Mouse (Mus musculus): Measurements from ENCODE around the gene Eral1. TPM values are rescaled to one million over a fixed set of nuclear protein-coding genes. Genes with fewer than 3 reads are reported as not detected.

The Eral1 gene
- polyA plus RNA-seq, 1 experiment from 2014 or later = 40.7 TPM

GRCm38 (mm10) chr11:78113616-78114015 lies 33.4 kb upstream of the Eral1 start:
- 0 out of 2 replicates have a peak, but pooled peaks cover 3% of the 10 kb centered on the region for H3K36me3 ChIP-seq (replicated peaks)
- 84% methylated on average over 2 of the region's 2 CpGs for WGBS
- peaks cover 41% of the 10 kb centered on the region for H3K4me1 ChIP-seq
- no peaks in the 10 kb centered on the region for H3K27me3 ChIP-seq (ENCODE audit: poor library complexity, severe bottlenecking)
- H3K4me3 ChIP-seq = no peak overlapping the region
- no peaks in the 10 kb centered on the region for H3K9me3 ChIP-seq
- DNase-seq (ENCODE audit: extremely low spot score, low spot score) = no peak
- no peak overlapping the region for H3K27ac ChIP-seq

DNA sequence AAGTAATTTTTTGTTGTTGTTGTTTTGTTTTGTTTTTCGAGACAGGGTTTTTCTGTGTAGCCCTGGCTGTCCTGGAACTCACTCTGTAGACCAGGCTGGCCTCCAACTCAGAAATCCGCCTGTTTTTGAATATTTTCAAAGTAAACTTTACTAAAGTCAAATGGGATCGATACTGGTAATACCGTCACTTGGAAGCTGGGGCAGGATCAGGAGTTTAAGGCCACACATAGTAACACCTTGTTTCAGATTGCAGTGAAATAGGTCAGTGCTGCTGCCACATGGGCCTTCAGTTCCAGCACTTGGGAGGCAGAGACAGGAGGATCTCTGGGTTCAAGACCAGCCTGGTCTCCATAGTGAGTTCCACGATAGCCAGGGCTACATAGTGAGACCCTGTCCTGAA lies 24.3 kb upstream of the Eral1 start:
- 92% methylated on average over 5 of the region's 5 CpGs for WGBS
- Histone ChIP-seq H3K27me3 (ENCODE audit: poor library complexity, severe bottlenecking) (no peaks in the 10 kb centered on the region), H3K27ac (no peak overlapping the region), H3K4me3 (no peak overlapping the region), H3K36me3 (replicated peaks) (peaks cover 61% of the 10 kb centered on the region), H3K4me1 (no peaks in the 10 kb centered on the region), H3K9me3 (peaks cover 3% of the 10 kb centered on the region; the same call in 1 of the 2 replicates)
- no peak for DNase-seq (ENCODE audit: extremely low spot score, low spot score)

GRCm38 (mm10) chr11:78102958-78103747 lies 23.0 kb upstream of the Eral1 start:
- H3K36me3 ChIP-seq (replicated peaks) = peaks cover 67% of the 10 kb centered on the region
- no peak overlapping the region for H3K4me3 ChIP-seq
- H3K9me3 ChIP-seq = peaks cover 3% of the 10 kb centered on the region; the same call in 1 of the 2 replicates
- 0 out of 2 replicates have a peak, but pooled peaks cover under 1% of the 10 kb centered on the region for H3K4me1 ChIP-seq
- H3K27me3 ChIP-seq (ENCODE audit: poor library complexity, severe bottlenecking) = no peaks in the 10 kb centered on the region
- 64% methylated on average over 5 of the region's 5 CpGs for WGBS
- H3K27ac ChIP-seq = no peak overlapping the region
- DNase-seq (ENCODE audit: extremely low spot score, low spot score) = no peak

GRCm38 (mm10) chr11:78102142-78102541 lies 22.0 kb upstream of the Eral1 start:
- Histone ChIP-seq H3K36me3 (replicated peaks) (peaks cover 60% of the 10 kb centered on the region), H3K27me3 (ENCODE audit: poor library complexity, severe bottlenecking) (no peaks in the 10 kb centered on the region), H3K4me3 (no peak overlapping the region), H3K4me1 (peaks cover 7% of the 10 kb centered on the region), H3K27ac (no peak overlapping the region), H3K9me3 (no peaks in the 10 kb centered on the region)
- 90% methylated on average over 5 of the region's 5 CpGs for WGBS
- no peak for DNase-seq (ENCODE audit: extremely low spot score, low spot score)

DNA sequence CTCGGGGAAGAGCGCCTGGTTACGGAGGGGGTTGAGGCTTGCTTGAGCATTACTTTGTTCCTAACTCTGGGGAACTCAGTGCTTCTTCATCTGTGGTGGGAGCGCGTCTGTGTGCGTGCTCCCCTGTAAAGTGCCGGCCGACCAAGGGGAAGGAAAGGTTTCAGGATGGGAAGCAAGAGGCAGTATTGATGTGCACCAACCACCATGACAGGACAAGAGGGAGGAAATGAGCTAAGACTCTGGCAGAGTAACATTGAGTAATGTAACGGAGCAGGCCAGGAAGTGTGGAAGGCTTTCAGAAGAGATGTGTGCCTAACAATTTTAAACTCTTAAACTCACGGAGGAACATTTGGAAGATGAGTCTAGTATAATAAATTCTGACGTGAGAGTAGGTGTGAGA lies 20.6 kb upstream of the Eral1 start:
- Histone ChIP-seq H3K36me3 (replicated peaks) (peaks cover 46% of the 10 kb centered on the region), H3K4me1 (peaks cover 21% of the 10 kb centered on the region), H3K27ac (no peak overlapping the region), H3K9me3 (no peaks in the 10 kb centered on the region), H3K4me3 (no peak overlapping the region), H3K27me3 (ENCODE audit: poor library complexity, severe bottlenecking) (no peaks in the 10 kb centered on the region)
- 92% methylated on average over 11 of the region's 11 CpGs for WGBS
- DNase-seq (ENCODE audit: extremely low spot score, low spot score) = no peak

DNA sequence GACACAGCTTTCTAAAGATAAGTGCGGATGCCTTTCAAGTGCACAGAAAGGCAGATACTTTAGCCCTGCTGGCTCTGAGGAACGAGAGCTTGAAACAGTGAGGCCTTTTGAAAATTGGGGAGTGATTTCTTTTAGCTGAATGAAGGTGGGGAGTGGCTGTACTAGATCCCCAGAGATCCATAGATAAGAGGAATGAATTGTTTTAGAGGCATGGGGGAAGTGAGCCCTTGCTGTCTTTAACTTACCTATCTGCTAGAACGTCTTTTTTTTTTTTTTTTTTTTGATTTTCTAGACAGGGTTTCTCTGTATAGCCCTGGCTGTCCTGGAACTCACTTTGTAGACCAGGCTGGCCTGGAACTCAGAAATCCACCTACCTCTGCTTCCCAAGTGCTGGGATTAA lies 16.9 kb upstream of the Eral1 start:
- peak overlapping the region; percentile 40 for H3K27ac ChIP-seq
- H3K27me3 ChIP-seq (ENCODE audit: poor library complexity, severe bottlenecking) = no peaks in the 10 kb centered on the region
- no peak for DNase-seq (ENCODE audit: extremely low spot score, low spot score)
- peaks cover 35% of the 10 kb centered on the region for H3K4me1 ChIP-seq
- no peaks in the 10 kb centered on the region for H3K9me3 ChIP-seq
- 57% methylated on average over 3 of the region's 3 CpGs for WGBS
- H3K36me3 ChIP-seq (replicated peaks) = peaks cover 32% of the 10 kb centered on the region
- H3K4me3 ChIP-seq = peak overlapping the region; percentile 73

DNA sequence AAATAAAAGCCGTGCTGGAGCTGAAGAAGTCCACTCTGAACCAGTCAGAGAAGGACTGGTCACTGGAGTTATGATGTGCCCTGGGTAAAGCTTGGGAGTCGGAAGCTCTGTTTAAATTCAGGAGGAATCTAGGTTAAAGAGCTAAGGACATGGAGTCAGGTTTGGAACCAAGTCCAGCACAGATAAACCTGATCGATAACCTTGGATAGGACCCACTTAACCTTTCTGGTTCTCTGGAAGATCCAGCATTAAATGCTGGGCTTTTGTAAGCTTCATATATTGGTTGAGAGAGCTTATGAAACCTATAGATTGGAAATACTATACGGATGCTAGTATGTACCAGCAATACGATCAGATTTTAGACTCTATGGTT lies 14.9 kb upstream of the Eral1 start:
- no peaks in the 10 kb centered on the region for H3K9me3 ChIP-seq
- H3K27ac ChIP-seq = peak overlapping the region; percentile 89
- H3K27me3 ChIP-seq (ENCODE audit: poor library complexity, severe bottlenecking) = no peaks in the 10 kb centered on the region
- H3K4me3 ChIP-seq = peak overlapping the region; percentile 73
- H3K4me1 ChIP-seq = peaks cover 35% of the 10 kb centered on the region
- H3K36me3 ChIP-seq (replicated peaks) = peaks cover 15% of the 10 kb centered on the region
- WGBS = 36% methylated on average over 5 of the region's 5 CpGs
- no peak for DNase-seq (ENCODE audit: extremely low spot score, low spot score)

- WGBS = under 1% methylated on average over 38 of the region's 38 CpGs
- peak; percentile 93 for DNase-seq (ENCODE audit: extremely low spot score, low spot score)
- Histone ChIP-seq H3K36me3 (replicated peaks) (peaks cover 12% of the 10 kb centered on the region), H3K27me3 (ENCODE audit: poor library complexity, severe bottlenecking) (no peaks in the 10 kb centered on the region), H3K4me1 (peaks cover 35% of the 10 kb centered on the region), H3K27ac (peak within 1 kb of the TSS; percentile 89), H3K4me3 (peak within 1 kb of the TSS; percentile 73), H3K9me3 (no peaks in the 10 kb centered on the region)
Observed at GRCm38 (mm10) chr11:78094504-78095143, 14.4 kb upstream of the Eral1 start, which contains the start of gene Fam222b. Gene Fam222b, plus strand, starts transcription at chr11:78094660.

GRCm38 (mm10) chr11:78094137-78094503 lies 13.9 kb upstream of the Eral1 start:
- Histone ChIP-seq H3K4me1 (peaks cover 35% of the 10 kb centered on the region), H3K27ac (peak overlapping the region; percentile 89), H3K4me3 (peak overlapping the region; percentile 73), H3K27me3 (ENCODE audit: poor library complexity, severe bottlenecking) (no peaks in the 10 kb centered on the region), H3K36me3 (replicated peaks) (peaks cover 8% of the 10 kb centered on the region), H3K9me3 (no peaks in the 10 kb centered on the region)
- no peak for DNase-seq (ENCODE audit: extremely low spot score, low spot score)
- 63% methylated on average over 11 of the region's 11 CpGs for WGBS

DNA sequence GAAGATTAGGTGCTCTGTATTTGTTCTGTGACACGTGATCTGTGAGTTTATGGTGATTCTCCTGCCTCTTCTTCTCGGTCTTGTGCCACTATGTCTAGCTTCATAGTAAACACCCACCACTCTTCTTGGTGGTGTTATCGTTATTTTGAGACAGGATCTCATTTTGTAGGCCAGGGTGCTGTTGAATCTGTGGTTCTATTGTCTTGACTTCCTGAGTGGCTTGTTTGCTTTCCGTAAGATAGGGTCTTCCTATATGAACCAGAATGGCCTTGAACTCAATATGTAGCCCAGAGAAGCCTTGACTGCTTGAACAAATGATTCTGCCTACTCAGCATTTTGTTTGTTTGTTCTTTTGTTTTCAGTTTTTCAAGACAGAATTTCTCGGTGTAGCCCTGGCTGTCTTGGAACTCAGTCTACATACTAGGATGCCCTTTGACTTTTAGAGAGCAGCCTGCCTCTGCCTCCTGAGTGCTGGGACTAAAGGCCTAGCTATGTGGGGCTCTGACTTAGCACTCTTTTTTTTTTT lies 7.6 kb upstream of the Eral1 start:
- no peaks in the 10 kb centered on the region for H3K4me1 ChIP-seq
- no peak overlapping the region for H3K4me3 ChIP-seq
- H3K27me3 ChIP-seq (ENCODE audit: poor library complexity, severe bottlenecking) = no peaks in the 10 kb centered on the region
- whole genome bisulfite sequencing = 87% methylated on average over 5 of the region's 5 CpGs
- no peak for DNase-seq (ENCODE audit: extremely low spot score, low spot score)
- H3K27ac ChIP-seq = no peak overlapping the region
- no peaks in the 10 kb centered on the region for H3K9me3 ChIP-seq
- no peaks in the 10 kb centered on the region for H3K36me3 ChIP-seq (replicated peaks)

DNA sequence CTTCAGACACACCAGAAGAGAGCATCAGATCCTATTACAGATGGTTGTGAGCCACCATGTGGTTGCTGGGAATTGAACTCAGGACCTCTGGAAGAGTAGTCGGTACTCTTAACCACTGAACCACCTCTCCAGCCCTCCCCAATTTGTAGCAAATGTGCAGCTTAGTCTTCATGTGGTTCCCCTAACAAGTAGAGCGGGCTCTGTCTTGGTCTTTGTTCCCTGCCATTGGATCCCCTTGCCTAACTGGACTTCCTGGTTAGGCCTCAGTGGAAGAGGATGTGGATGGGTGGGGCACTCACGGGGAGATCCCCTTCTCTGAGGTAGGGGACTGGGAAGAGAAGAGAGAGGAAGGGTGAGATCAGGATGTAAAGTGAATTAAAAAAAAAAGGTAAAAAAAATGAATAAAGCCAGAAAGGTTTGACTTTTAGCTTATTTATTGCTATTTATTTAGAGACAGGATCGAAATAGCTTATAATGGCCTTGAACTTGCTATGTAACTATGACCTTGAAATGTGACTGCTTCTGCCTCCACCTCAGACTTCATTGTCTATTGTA lies 6.8 kb upstream of the Eral1 start:
- WGBS = 83% methylated on average over 4 of the region's 4 CpGs
- H3K27ac ChIP-seq = no peak overlapping the region
- no peak overlapping the region for H3K4me3 ChIP-seq
- no peaks in the 10 kb centered on the region for H3K36me3 ChIP-seq (replicated peaks)
- no peaks in the 10 kb centered on the region for H3K27me3 ChIP-seq (ENCODE audit: poor library complexity, severe bottlenecking)
- DNase-seq (ENCODE audit: extremely low spot score, low spot score) = no peak
- H3K9me3 ChIP-seq = no peaks in the 10 kb centered on the region
- no peaks in the 10 kb centered on the region for H3K4me1 ChIP-seq

DNA sequence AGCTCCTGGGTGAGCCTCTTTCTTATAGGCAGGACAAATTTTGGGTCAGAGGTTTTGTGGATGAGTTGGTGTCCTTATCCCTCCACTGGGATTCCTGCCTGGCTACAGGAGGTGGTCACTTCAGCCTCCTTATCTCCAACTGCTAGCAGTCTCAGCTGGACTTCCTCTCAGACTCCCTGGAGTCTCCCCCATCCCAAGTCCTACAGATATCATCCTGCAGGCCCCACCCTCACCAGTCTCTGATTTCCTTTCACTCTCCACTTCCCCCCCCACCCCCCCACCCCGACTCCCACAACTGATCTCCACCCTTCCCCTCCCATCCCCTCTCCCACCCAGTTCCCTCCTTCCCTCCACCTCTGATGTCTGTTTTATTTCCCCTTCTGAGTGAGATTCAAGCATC lies 3.4 kb upstream of the Eral1 start:
- H3K9me3 ChIP-seq = no peaks in the 10 kb centered on the region
- WGBS = 54% methylated on average over 1 of the region's 1 CpGs
- no peak overlapping the region for H3K4me3 ChIP-seq
- peaks cover 16% of the 10 kb centered on the region for H3K4me1 ChIP-seq
- no peak for DNase-seq (ENCODE audit: extremely low spot score, low spot score)
- no peaks in the 10 kb centered on the region for H3K27me3 ChIP-seq (ENCODE audit: poor library complexity, severe bottlenecking)
- no peak overlapping the region for H3K27ac ChIP-seq
- H3K36me3 ChIP-seq (replicated peaks) = no peaks in the 10 kb centered on the region

DNA sequence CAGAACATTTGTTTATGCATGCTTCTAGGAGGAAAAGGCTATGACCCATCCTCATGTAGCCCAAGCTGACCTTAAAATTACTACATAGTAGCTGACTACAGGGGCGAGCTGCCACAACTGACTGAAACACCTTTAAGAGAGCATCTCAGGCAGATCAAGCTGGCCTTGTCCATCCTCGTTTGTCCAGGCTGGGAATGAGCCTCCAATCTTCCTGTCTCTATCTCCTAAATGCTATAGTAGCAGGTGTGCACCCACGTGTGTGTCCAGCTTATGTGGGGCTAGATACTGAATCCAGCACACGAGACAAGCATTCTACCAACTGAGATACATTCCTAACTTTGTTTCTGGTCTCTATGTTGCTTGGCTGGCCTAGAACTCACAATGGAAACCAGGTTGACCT lies 5.5 kb downstream of the Eral1 start:
- Histone ChIP-seq H3K9me3 (no peaks in the 10 kb centered on the region), H3K4me3 (no peak overlapping the region), H3K27ac (no peak overlapping the region), H3K4me1 (peaks cover 9% of the 10 kb centered on the region), H3K36me3 (replicated peaks) (peaks cover 74% of the 10 kb centered on the region), H3K27me3 (ENCODE audit: poor library complexity, severe bottlenecking) (no peaks in the 10 kb centered on the region)
- 89% methylated on average over 4 of the region's 4 CpGs for WGBS
- DNase-seq (ENCODE audit: extremely low spot score, low spot score) = no peak

Measured in forebrain, embryonic 10.5 days (tissue).